Mouse (Mus musculus) gastrocnemius, postnatal 36 days (tissue): ENCODE results near the gene Rhot2. TPM values are rescaled to one million over a fixed set of nuclear protein-coding genes. Genes with fewer than 3 reads are reported as not detected.

Source experiments
- DNase-seq, 2 experiments: peaks; one replicate each; pipeline ENCODE4 v3.0.0; 2022
- intact Hi-C: fragments of 180-260 bp; cut with DNase I; formaldehyde crosslinking; loops from one replicate; pipeline ENCODE4 v1.15.1; 2025
- total RNA-seq, 2 experiments: library from RNA; stranded (reverse); gene quantifications; 2 replicates each; pipeline ENCODE4 v1.2.3; 2021

Gene Rhot2
- total RNA-seq, 2 experiments from 2014 or later: 63.4 to 68.4 TPM

DNA sequence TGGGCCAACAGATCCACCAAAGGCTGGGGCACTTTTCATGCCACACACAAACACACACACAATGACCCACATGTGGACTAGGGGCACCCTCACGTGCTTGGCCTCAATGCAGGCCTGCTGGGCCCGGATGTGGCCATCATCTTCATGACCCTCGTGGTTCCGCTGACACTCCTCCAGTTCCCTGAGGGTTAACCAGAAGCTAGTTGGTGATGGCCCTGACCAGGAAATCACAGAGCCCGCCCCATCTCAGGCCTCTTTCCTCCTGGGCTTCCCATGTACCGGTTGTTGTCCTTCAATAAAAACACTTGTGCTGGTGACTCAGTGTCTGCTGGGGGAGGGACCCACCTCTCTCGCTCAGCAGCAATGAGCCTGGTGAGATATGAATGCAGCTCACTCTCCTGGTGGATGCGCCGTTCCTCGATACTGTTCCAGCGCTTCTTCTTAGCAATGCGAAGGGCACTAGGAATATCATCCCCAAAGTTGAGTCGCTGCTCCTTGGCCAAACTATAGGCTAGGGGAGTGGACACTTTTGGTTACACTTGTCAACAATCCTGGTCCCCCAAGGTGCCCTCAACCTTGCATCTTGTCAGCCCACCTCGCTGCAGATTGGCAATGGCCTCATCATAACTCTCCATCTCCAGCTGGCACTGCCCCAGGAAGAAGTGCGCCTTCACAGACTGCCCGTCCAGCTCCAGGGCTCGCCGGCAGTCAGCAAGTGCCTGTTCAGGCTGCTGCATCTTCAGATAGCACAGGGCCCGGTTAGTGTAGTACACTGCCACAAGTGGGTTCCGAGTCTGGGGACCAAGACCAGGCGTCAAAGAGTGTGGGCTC lies 13.0 kb downstream of the Rhot2 start:
- no peak for DNase-seq
- intact Hi-C loops: loop anchor here (2.0 kb wide), 1 partner anchor 43 kb away; the partner anchor contains the start of gene Mettl26

DNA sequence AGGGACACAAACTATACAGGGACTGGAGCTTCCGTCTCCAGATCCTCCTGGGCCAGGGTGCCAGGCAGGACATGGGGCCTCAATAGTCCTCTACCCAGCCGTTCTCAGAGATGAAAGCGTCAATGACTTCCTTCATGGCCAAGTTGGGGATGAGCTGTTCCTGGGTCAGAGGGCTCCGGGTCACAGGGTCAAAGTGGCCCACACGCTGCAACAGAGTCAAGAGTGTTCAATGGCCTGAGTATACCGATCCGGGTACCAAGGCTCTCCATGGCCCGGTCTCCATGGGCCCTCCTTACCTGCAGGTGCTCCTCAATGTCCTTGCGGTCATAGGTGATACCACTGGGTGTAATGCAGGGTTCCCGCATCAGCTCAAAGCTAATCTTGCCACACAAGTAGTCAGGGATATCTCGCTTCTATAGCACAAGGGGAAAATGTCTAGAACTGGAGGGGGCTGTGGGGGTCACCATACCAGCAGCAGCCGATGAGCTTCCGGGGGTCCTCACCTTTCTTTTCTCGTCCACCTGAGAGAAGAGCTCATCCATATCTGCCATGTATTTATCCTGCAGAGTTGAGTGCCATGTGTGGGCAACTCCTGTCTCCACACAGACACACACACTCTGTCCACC lies 13.7 kb downstream of the Rhot2 start:
- DNase-seq: no peak
- intact Hi-C loops: no loop called here

DNA sequence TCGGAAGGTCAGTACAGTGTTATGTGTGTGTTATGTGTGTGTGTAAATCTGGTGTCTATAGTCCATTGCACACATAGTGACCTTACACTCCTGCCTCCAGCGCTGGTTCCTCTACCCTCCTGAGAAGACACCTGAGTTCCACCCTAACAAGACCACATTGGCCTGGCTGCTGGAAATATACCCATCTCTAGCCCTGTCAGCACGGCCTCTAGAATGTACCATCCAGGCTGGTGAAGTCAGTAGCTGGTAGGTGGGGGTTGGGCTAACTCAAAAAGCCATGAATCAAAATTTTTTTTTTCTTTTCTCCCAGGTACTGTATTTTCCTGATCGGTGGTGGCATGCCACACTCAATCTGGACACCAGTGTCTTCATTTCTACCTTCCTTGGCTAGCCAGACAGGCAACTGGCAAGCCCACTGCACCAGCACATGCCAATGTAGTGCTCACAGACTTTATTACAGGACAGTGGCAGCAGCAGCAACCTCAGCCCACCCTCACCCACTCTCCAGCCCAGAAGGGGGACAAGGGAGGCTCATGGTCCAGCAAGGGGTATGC lies 14.4 kb downstream of the Rhot2 start:
- DNase-seq: no peak
- intact Hi-C loops: no loop called here

DNA sequence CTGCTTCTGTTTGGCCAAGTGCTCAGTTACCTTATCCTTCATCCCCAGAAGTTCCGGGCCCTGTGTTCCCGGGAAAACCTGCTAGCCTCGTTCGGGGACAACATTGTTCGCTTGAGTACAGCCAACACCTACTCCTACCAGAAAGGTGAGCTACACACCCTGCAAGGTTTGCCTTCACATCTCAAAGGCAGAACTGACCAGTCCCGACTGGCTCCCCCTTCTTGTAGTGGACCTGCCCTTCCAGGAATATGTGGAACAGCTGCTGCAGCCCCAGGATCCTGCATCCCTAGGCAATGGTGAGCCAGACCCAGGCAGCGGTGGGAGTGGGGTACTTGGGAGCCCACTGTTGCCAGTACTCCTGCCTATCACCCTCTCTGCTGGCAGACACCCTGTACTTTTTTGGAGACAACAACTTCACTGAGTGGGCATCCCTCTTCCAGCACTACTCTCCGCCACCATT lies 15.1 kb downstream of the Rhot2 start:
- DNase-seq: no peak
- intact Hi-C loops: loop anchor here (10.0 kb wide), 1 partner anchor 935 kb away; the partner anchor contains the start of genes Eme2, Mrps34 and Nme3

DNA sequence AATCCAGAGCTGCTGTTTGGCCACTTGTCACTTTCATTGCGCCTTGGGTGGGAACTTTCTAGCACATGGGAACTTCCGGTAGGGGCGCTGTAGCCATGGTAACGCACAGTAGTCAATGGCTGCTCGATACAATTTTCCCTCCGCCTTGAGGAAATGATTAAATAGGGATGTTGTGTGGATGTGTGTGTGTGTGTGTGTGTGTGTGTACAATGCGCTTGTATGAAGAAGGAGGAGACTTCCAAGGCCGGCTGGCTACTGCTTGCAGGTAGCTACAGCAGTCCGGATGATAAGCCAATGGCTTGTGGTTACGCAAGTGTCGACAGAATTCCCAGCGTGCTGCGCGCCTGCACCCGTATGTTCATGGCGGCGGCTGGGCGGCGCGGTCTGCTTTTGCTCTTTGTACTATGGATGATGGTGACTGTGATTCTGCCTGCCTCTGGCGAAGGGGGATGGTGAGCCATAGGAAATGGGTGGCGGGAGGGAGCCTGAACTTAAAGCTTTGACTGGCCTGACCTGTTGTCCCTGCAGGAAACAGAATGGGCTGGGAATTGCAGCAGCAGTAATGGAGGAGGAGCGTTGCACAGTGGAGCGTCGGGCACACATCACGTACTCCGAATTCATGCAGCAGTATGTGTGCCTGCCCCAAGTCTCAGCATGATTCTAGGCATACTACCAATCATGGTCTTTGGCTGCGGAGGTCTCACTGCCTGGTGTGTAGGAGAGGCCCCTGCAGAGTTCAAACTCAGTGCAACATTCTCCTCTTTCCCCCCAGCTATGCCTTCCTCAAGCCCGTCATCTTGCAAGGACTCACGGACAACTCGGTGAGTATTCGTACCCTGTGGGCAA lies 15.7 kb downstream of the Rhot2 start, which contains the start of gene Jmjd8:
TSS of gene Jmjd8 (plus strand) at position 156 of the 846 bp plus-strand sequence.
- intact Hi-C loops: loop anchor here (10.0 kb wide), 1 partner anchor 934 kb away; the partner anchor contains the start of genes Eme2, Mrps34 and Nme3
- peak; percentile 51 to 66 for DNase-seq

DNA sequence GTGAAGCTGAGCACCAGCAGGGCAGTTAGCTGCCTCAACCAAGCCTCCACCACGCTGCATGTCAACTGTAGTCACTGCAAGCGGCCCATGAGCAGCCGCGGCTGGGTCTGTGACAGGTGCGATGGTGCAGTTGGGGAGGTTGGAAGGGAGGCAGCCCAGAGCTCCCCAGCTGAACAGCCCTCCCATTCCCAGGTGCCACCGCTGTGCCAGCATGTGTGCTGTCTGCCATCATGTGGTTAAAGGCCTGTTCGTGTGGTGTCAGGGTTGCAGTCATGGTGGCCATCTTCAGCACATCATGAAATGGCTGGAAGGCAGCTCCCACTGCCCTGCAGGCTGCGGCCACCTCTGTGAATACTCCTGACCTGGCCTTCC lies 16.4 kb downstream of the Rhot2 start:
- no peak for DNase-seq

DNA sequence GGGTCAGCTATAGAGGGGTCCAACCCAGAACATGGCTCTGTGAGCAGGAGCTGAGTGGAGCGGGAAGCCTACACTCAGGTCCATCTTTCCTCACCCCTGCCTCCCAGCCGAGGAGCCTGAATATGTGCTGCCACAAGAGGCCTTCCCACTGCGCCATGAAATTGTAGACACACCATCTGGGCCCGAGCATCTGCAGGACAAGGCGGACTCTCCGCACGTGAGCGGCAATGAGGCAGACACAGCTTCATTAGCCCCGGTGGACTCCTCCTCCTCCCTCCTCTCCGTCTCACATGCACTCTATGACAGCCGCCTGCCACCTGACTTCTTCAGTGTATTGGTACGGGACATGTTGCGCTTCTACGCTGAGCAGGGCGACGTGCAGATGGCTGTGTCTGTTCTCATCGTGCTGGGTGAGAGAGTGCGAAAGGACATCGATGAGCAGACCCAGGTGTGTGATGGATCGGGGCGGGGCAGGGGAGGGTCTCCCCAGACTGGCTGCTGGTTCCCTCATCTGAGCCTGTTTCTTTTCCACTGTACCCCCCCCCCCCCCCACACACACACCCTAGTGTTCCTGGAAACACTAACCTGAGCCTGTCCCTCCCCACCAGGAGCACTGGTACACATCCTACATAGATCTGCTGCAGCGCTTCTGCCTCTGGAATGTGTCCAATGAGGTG lies 17.0 kb downstream of the Rhot2 start:
- DNase-seq: no peak
- intact Hi-C loops: loop anchor here (10.0 kb wide), 1 partner anchor 933 kb away; the partner anchor contains the start of genes Eme2, Mrps34 and Nme3

More for the DNA sequence above, 16.4 kb downstream of the Rhot2 start:
- intact Hi-C loops: loop anchor here (10.0 kb wide), 1 partner anchor 933 kb away; the partner anchor contains the start of genes Eme2, Mrps34 and Nme3

DNA sequence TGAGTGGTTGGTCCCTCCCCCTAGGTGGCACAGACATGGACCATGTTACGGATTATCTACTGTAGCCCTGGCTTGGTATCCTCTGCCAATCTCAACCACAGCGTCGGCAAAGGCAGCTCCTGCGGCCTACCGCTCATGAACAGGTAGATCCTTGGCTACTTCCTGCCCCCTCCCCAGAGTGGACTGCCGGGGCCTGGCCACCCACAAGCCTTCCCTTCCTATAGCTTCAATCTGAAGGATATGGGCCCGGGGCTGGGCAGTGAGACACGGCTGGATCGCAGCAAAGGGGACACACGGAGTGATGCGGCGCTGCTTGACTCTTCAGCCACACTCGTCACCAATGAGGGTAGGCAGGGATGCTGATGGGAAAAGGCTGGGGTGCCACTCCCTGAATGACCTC lies 17.6 kb downstream of the Rhot2 start:
- DNase-seq: no peak
- intact Hi-C loops: loop anchor here (10.0 kb wide), 1 partner anchor 932 kb away; the partner anchor contains the start of genes Eme2, Mrps34 and Nme3

DNA sequence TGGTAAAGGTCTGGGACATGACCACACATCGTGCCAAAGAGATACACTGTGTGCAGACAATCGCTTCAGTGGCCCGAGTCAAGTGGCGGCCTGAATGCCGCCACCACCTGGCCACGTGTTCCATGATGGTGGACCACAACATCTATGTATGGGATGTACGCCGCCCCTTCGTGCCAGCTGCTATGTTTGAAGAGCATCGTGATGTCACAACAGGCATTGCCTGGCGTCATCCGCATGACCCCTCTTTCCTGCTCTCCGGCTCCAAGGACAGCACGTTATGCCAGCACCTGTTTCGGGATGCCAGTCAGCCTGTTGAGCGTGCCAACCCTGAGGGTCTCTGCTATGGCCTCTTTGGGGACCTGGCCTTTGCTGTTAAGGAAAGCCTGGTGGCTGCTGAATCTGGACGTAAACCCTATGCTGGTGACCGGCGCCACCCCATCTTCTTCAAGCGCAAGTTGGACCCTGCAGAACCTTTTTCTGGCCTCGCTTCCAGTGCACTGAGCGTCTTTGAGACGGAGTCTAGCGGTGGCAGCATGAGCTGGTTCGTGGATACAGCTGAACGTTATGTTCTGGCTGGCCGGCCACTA lies 18.6 kb downstream of the Rhot2 start:
- DNase-seq: no peak
- intact Hi-C loops: loop anchor here (10.0 kb wide), 1 partner anchor 931 kb away; the partner anchor contains the start of genes Eme2, Mrps34 and Nme3

DNA sequence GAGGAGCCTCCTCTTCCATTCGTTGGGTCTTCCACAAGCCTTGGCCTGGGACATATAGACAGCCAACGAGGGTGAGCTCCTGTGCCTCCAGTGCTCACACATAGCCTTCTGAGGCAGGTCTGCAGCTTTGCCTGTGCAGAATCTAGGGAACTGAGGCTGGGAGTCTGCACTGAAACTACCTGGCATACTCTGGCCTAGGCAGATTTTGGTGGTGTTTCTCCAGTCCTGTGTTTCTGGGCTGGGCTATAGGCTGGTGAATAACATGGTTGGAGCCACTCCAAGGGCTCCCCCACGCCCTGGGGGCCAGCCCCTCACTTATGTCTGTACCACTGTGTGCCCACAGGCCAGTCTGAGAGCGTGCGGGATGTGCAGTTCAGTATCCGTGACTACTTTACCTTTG lies 19.3 kb downstream of the Rhot2 start:
- intact Hi-C loops: loop anchor here (10.0 kb wide), 1 partner anchor 931 kb away; the partner anchor contains the start of genes Eme2, Mrps34 and Nme3

DNA sequence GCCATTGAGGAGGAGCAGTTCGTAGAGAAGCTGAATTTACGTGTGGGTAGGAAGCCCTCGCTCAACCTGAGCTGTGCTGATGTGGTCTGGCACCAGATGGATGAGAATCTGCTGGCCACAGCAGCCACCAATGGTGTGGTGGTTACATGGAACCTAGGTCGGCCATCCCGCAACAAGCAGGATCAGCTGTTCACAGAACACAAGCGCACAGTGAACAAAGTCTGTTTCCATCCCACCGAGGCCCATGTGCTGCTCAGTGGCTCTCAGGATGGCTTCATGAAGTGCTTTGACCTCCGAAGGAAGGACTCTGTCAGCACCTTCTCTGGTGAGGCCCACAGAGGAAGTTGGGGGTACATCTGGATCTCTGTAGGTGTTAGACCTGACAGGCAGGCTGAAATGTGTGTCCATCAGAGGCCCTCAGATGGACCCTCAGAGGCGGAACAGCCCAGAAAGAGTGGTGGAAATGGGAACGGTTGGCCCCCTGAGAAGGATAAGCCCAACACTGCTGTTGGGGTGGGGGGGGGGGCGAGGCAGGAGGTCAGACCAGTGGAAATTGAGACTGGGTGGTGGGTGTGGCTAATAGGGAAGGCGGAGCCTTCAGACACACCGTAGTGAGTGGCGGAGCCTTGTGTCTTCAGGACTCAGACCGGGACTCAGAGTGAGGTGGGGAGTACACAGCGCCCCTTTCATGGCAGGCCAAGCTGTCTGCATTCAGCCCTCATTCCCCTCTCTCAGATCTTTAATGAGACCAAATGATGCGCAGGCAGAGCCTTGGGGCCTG lies 20.1 kb downstream of the Rhot2 start:
- intact Hi-C loops: loop anchor here (10.0 kb wide), 1 partner anchor 930 kb away; the partner anchor contains the start of genes Eme2, Mrps34 and Nme3
- no peak for DNase-seq

More for the DNA sequence above, 19.3 kb downstream of the Rhot2 start:
- DNase-seq: no peak

DNA sequence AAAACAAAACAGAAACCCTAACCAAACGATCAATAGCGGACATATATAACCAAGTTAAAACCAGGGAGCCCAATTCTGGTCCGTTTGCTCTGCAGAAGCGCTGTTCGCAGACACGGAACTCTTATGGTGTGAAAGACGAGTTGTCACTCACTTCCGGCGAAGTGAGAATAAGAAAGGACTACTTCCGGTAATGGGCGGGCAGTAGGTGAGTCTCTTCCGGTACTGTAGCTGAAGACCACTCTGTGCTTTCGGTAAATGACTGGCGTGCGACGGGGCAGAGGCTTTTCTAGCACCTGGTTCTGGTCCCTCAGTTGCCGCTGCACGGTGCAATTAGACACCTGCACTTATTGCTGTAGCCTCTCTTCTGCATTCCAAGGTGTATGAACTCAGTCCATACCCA lies 21.2 kb downstream of the Rhot2 start, which contains the start of gene Wdr24:
TSS of gene Wdr24 (plus strand) at position 176 of the 400 bp plus-strand sequence.
- peak; percentile 51 to 71 for DNase-seq
- intact Hi-C loops: loop anchor here (10.0 kb wide), 1 partner anchor 929 kb away; the partner anchor contains the start of genes Eme2, Mrps34 and Nme3

DNA sequence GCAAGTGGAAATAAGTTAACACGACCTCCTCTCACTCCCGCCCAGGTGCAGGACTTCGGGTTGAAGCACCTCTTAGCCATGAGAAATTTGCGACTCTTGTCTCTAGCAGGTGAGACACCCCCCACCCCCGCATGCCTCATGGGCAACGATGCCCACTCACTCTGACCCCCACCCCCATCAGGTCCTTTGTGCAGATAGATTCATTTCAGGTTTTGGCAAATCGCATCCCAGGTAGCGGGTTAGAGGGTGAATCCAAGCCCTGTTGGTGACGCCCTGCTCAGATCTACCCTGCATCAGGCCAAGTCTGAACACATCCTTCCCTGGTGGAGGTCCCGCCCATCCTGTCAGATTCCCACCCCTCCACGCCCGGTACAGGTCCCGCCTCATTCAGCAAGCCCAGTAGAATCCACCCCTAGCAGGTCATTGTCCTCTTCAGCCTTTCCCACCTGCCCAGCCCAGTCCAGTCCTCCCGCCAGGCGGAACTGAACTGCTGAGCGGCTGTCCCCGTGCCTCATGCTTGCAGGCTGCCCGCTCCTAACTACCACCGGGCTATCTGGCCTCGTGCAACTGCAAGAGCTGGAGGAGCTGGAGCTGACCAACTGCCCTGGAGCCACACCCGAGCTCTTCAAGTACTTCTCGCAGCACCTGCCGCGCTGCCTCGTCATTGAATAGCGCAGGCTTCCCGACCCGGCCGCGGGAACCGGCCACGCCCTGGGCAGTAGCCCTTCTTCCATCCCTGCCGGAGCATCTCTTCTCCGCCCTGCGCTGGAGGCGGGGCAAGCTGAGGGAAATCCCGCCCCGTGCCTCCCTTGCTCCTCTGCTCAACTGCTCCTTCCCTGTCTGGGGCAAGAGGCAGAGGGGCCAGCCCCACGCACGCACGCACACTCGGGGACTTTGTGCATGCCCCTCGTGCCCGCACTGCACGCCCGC lies 25.5 kb downstream of the Rhot2 start:
- peak in 1 of 2 experiments; percentile 4 for DNase-seq
- intact Hi-C loops: no loop called here

DNA sequence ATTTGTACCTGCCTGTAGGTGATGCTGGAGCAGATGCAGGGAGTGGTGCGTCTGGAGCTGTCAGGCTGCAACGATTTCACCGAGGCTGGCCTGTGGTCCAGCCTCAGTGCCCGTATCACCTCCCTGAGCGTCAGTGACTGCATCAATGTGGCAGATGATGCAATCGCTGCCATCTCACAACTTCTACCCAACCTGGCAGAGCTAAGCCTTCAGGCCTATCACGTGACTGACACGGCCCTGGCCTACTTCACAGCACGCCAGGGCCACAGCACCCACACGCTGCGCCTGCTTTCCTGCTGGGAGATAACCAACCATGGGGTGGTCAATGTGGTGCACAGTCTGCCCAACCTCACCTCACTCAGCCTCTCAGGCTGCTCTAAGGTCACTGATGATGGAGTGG lies 27.0 kb downstream of the Rhot2 start:
- intact Hi-C loops: no loop called here
- no peak for DNase-seq

DNA sequence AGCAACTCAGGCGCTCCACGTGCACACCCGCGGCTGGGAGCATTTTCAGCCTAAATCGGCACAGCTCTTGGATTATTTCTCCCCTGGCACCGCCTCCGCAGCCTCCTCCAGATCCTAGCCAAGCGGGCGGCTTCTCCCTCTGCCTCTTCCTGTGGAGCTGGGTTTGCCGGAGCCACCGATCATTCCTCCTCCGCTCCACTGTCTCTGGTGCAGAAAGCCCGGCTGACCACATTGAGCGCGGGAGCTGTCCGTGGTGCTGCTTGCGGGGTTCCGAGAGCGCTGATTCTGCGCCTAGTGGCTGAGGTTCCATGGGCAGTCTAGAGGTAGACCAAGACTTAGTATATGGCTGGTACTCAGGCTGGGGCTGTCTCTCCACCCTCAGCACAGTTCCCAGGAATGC lies 31.2 kb downstream of the Rhot2 start:
- intact Hi-C loops: no loop called here
- peak; percentile 71 to 73 for DNase-seq

DNA sequence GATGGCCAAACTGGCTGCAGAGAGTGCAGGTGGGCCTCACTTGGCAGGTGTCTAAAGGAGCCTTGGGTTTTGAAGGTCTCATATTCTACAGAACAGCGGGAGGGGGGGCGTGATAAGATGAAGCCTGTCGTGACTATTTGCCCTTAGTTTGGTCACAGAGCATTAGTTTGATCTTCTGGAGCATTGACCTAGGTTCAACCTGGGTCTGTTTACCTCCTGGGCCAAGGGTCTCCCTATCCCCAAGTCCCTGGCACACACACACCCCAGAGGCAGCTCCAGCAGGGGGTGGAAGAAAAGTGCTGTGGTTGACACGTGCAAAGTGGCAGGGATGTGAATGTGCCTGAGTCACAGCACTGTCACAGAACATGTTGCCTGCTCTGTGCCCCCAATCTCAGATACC lies 33.8 kb downstream of the Rhot2 start:
- DNase-seq: no peak
- intact Hi-C loops: no loop called here
